Mouse (Mus musculus): ENCODE results near the gene Poc1a. TPM values are rescaled to one million over a fixed set of nuclear protein-coding genes. Genes with fewer than 3 reads are reported as not detected.

Poc1a gene
- total RNA-seq, 2 experiments from 2014 or later: 29.1 to 40.0 TPM

DNA sequence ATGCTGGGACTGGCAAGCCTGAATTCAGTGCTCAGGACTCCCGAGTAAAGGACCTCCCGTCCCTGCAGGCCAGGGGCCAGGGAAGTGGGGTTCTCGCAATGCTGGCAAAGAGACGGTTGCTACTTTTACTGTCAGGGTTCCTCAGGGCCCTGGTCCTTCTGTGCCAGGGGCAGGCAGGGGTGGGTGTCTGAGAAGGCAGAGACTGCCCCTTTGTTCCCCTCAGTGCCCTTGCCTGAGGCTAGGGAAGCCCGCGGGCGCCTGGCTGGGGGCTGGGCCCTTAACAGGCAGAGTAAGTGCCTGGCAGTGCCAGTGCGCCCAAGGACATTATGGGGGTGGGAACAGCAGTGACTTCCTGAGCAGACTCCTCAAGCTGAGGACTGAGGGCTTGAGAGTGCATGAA, 96.4 kb downstream of the Poc1a start:
- no peak for ATAC-seq (replicated peaks; ENCODE audit: low FRiP score, low TSS enrichment, poor library complexity, severe bottlenecking)

GRCm38 (mm10) chr9:106378045-106378444, 97.2 kb downstream of the Poc1a start:
- ATAC-seq (replicated peaks; ENCODE audit: low FRiP score, low TSS enrichment, poor library complexity, severe bottlenecking): no peak

DNA sequence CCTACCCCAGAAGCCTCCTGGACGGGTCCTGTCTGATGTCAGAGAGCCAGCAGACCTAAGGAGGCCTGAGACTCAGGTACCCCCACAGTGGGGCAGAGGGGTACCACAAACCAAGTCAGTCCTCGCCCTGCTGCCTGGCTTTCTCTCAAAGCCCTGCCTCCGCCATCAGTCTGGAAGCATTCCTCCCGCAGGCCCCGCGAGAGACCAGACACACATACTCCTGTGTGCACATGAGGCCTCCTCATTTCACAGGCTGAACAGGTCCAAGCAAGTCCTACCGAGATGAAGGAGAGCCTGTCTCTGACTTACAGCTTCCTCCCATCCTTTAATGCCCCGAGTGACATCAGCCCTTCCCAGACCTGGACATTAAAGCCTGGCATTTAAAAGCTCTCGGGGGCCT, 97.9 kb downstream of the Poc1a start:
- ATAC-seq (replicated peaks; ENCODE audit: low FRiP score, low TSS enrichment, poor library complexity, severe bottlenecking): no peak

DNA sequence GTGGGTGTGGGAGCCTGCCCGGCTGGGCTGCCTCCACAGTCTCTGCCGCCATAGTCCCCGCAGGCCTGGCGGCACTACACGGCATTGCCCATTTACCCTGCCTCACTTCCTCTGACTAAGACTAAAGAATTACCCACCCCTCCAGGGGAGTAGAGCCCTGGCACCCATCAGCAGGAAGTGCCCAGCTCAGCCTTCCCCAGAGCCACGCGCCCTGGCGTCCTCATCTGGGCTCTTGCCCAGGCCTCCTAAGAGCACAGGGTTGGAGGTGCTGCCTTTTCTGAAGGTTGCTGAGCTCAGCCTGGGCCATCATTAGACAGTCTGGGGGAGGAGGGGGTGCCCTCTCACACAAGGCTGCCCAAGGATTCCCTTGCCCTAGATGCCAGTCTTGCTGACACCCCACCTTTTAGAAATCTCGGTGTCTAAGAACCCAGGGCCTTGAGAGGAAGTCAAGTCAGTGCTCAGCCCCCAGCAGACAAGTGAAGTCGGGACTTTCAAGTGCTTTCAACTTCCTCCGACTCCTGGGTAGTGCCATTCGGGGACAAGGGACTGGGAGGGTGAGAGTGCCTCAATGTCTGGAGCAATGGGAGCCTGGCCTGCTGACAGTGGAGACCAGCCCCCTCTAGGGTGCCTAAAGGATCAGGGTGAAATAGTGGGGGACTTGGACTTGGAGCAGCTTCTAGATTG, 105.5 kb downstream of the Poc1a start:
- ATAC-seq (replicated peaks; ENCODE audit: low FRiP score, low TSS enrichment, poor library complexity, severe bottlenecking): no peak

DNA sequence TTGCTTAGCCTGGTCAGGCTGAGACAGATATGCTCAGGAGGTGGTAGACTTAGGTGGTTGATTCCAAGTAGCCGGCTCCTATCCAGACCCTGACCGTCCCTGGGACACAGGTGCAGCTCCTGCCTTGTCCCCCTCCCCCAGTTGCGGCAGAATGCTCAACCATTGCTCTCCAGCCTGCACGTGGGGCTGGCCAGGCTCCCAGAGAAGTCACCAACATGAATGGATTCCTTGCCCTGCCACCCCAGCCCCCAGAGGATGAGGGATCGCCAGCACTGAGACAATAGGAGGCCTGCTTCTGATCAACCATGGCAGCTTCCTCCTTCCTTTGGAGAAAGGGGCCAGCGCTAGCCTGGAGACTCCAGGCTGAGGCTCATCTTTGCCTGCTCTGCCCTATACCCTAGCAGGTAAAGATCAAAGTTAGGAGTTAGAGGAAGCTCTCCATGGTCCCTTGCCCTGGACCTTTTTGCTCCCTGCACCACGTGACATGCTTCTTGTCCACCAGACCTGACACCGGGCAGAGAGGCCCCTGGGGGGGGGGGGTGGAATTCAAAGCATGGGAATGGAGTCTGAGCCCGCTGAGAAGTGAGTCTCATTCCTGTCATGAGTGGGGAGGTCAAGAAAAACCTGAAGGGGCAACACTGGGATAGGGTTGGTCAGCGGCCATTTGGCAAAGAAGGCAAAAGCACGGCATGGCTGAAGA, 112.1 kb downstream of the Poc1a start:
- ATAC-seq (replicated peaks; ENCODE audit: low FRiP score, low TSS enrichment, poor library complexity, severe bottlenecking): no peak

DNA sequence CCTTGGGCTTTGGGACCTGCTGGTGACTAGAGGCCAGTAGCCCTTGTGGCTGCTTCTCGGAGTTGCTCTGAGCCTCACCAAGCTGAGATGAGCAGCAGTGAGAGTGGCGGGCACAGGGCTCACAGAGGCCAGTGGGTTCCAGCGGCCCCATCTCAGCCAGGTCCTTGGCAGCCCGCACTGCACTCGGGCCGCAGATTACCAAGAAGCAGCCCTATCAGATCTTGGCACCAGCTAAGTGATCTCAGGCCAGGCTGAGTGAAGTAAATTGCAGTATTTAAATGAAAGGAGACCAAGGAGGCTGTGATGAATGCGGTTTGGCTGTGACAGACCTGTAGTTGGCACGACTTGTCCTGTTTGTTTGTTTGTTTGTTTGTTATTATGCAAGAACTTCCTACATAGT, 112.7 kb downstream of the Poc1a start:
- peak; percentile 52 for ATAC-seq (replicated peaks; ENCODE audit: low FRiP score, low TSS enrichment, poor library complexity, severe bottlenecking)

GRCm38 (mm10) chr9:106394649-106395602, 114.1 kb downstream of the Poc1a start:
- peak; percentile 69 for ATAC-seq (replicated peaks; ENCODE audit: low FRiP score, low TSS enrichment, poor library complexity, severe bottlenecking)

- no peak for ATAC-seq (replicated peaks; ENCODE audit: low FRiP score, low TSS enrichment, poor library complexity, severe bottlenecking)
Observed at GRCm38 (mm10) chr9:106397733-106398132, 116.9 kb downstream of the Poc1a start.

GRCm38 (mm10) chr9:106398667-106399311, 117.9 kb downstream of the Poc1a start:
- peak; percentile 81 for ATAC-seq (replicated peaks; ENCODE audit: low FRiP score, low TSS enrichment, poor library complexity, severe bottlenecking)

GRCm38 (mm10) chr9:106399808-106400207, 118.9 kb downstream of the Poc1a start:
- no peak for ATAC-seq (replicated peaks; ENCODE audit: low FRiP score, low TSS enrichment, poor library complexity, severe bottlenecking)

Other genes with a start within 250 kb of the Poc1a start
- gene Col6a4, start 184.3 kb upstream of the Poc1a start, total RNA-seq (2014; fragmentation: Nextera tagmentation): not detected in 2 replicates
- gene Col6a4, start 184.3 kb upstream of the Poc1a start, total RNA-seq (2017): not detected in 2 replicates
- 0.90 and 1.6 TPM in 2 replicates for gene Glyctk, start 122.9 kb upstream of the Poc1a start, total RNA-seq (2014; fragmentation: Nextera tagmentation)
- 1.5 and 3.0 TPM in 2 replicates for gene Glyctk, start 122.9 kb upstream of the Poc1a start, total RNA-seq (2017)
- 65.2 and 70.8 TPM in 2 replicates for gene Wdr82, start 110.1 kb upstream of the Poc1a start, total RNA-seq (2014; fragmentation: Nextera tagmentation)
- 88.0 and 89.2 TPM in 2 replicates for gene Wdr82, start 110.1 kb upstream of the Poc1a start, total RNA-seq (2017)
- gene Ppm1m, start 81.3 kb upstream of the Poc1a start, total RNA-seq (2014; fragmentation: Nextera tagmentation): 15.4 and 21.4 TPM in 2 replicates
- 3.5 and 6.8 TPM in 2 replicates for gene Ppm1m, start 81.3 kb upstream of the Poc1a start, total RNA-seq (2017)
- 11.4 and 15.5 TPM in 2 replicates for gene Twf2, start 78.0 kb upstream of the Poc1a start, total RNA-seq (2014; fragmentation: Nextera tagmentation)
- gene Twf2, start 78.0 kb upstream of the Poc1a start, total RNA-seq (2017): 13.7 and 19.8 TPM in 2 replicates
- gene Tlr9, start 58.5 kb upstream of the Poc1a start, total RNA-seq (2014; fragmentation: Nextera tagmentation): not detected in 2 replicates
- not detected in 2 replicates for gene Tlr9, start 58.5 kb upstream of the Poc1a start, total RNA-seq (2017)
- gene Alas1, start 32.4 kb upstream of the Poc1a start, total RNA-seq (2014; fragmentation: Nextera tagmentation): 29.5 and 45.9 TPM in 2 replicates
- gene Alas1, start 32.4 kb upstream of the Poc1a start, total RNA-seq (2017): 21.7 and 27.7 TPM in 2 replicates
- 19.0 and 22.9 TPM in 2 replicates for gene Dusp7, start 87.6 kb downstream of the Poc1a start, total RNA-seq (2014; fragmentation: Nextera tagmentation)
- 3.2 and 7.2 TPM in 2 replicates for gene Dusp7, start 87.6 kb downstream of the Poc1a start, total RNA-seq (2017)
- gene Rpl29, start 148.4 kb downstream of the Poc1a start, total RNA-seq (2014; fragmentation: Nextera tagmentation): 3,119 and 3,478 TPM in 2 replicates
- gene Rpl29, start 148.4 kb downstream of the Poc1a start, total RNA-seq (2017): 1,796 and 2,125 TPM in 2 replicates
- 17.3 and 22.0 TPM in 2 replicates for gene Acy1, start 157.3 kb downstream of the Poc1a start, total RNA-seq (2014; fragmentation: Nextera tagmentation)
- gene Acy1, start 157.3 kb downstream of the Poc1a start, total RNA-seq (2017): 20.9 and 22.4 TPM in 2 replicates
- 11.9 and 14.9 TPM in 2 replicates for gene Abhd14b, start 166.4 kb downstream of the Poc1a start, total RNA-seq (2014; fragmentation: Nextera tagmentation)
- gene Abhd14b, start 166.4 kb downstream of the Poc1a start, total RNA-seq (2017): 3.6 and 4.9 TPM in 2 replicates
- 40.5 and 56.0 TPM in 2 replicates for gene Abhd14a, start 166.6 kb downstream of the Poc1a start, total RNA-seq (2014; fragmentation: Nextera tagmentation)
- 18.6 and 31.0 TPM in 2 replicates for gene Abhd14a, start 166.6 kb downstream of the Poc1a start, total RNA-seq (2017)
- 0.40 and 6.6 TPM in 2 replicates for gene Pcbp4, start 172.2 kb downstream of the Poc1a start, total RNA-seq (2014; fragmentation: Nextera tagmentation)
- gene Pcbp4, start 172.2 kb downstream of the Poc1a start, total RNA-seq (2017): 0.30 and 0.89 TPM in 2 replicates
- gene Gpr62, start 184.9 kb downstream of the Poc1a start, total RNA-seq (2014; fragmentation: Nextera tagmentation): not detected in 2 replicates
- gene Gpr62, start 184.9 kb downstream of the Poc1a start, total RNA-seq (2017): not detected in 2 replicates
- gene Rrp9, start 194.9 kb downstream of the Poc1a start, total RNA-seq (2014; fragmentation: Nextera tagmentation): 57.3 and 80.8 TPM in 2 replicates
- 80.0 and 82.4 TPM in 2 replicates for gene Rrp9, start 194.9 kb downstream of the Poc1a start, total RNA-seq (2017)
- 2.2 and 2.5 TPM in 2 replicates for gene Parp3, start 195.9 kb downstream of the Poc1a start, total RNA-seq (2014; fragmentation: Nextera tagmentation)
- 2.0 and 4.2 TPM in 2 replicates for gene Parp3, start 195.9 kb downstream of the Poc1a start, total RNA-seq (2017)
- gene Iqcf1, start 218.9 kb downstream of the Poc1a start, total RNA-seq (2014; fragmentation: Nextera tagmentation): not detected in 2 replicates
- not detected in 2 replicates for gene Iqcf1, start 218.9 kb downstream of the Poc1a start, total RNA-seq (2017)
- gene Iqcf5, start 233.5 kb downstream of the Poc1a start, total RNA-seq (2014; fragmentation: Nextera tagmentation): not detected in 2 replicates
- not detected in 2 replicates for gene Iqcf5, start 233.5 kb downstream of the Poc1a start, total RNA-seq (2017)

Data from megakaryocyte-erythroid progenitor cell, adult 5-6 weeks (primary cell).